Mouse (Mus musculus): ENCODE measurements around the gene Ccdc183. TPM values are rescaled to one million over a fixed set of nuclear protein-coding genes. Genes with fewer than 3 reads are reported as not detected.

Gene Ccdc183
- total RNA-seq, 2 experiments from 2014 or later, result not detected

Other genes with a start within 250 kb of the Ccdc183 start
- gene Sapcd2, start 245.4 kb downstream of the Ccdc183 start, total RNA-seq (2021), result 10 to 100 TPM; 11.7 to 11.8 TPM
- gene Entpd2, start 221.8 kb downstream of the Ccdc183 start, total RNA-seq (2021), result 1 to 10 TPM; 6.8 to 7.2 TPM
- gene Npdc1, start 218.3 kb downstream of the Ccdc183 start, total RNA-seq (2021), result 100 to 1,000 TPM; 478 to 490 TPM
- under 1 TPM in 1 of 2 experiments, not detected in 1; 0.16 TPM for gene Fut7, start 194.4 kb downstream of the Ccdc183 start, total RNA-seq (2021)
- gene Abca2, start 189.0 kb downstream of the Ccdc183 start, total RNA-seq (2021), result 10 to 100 TPM; 78.4 to 99.2 TPM
- gene Clic3, start 160.8 kb downstream of the Ccdc183 start, total RNA-seq (2021), result under 1 TPM in 1 of 2 experiments, not detected in 1; 0.52 TPM
- gene Paxx, start 156.6 kb downstream of the Ccdc183 start, total RNA-seq (2021), result 10 to 100 TPM; 83.1 to 92.4 TPM
- 100 to 1,000 TPM; 665 to 881 TPM for gene Ptgds, start 147.6 kb downstream of the Ccdc183 start, total RNA-seq (2021)
- gene Lcn12, start 123.8 kb downstream of the Ccdc183 start, total RNA-seq (2021), result not detected
- 100 to 1,000 TPM; 117 TPM for gene Fbxw5, start 116.9 kb downstream of the Ccdc183 start, total RNA-seq (2021)
- 1 to 10 TPM in 1 of 2 experiments, under 1 TPM in 1; 0.98 to 1.3 TPM for gene C8g, start 116.0 kb downstream of the Ccdc183 start, total RNA-seq (2021)
- 1 to 10 TPM; 7.5 to 8.6 TPM for gene Traf2, start 70.7 kb downstream of the Ccdc183 start, total RNA-seq (2021)
- gene Edf1, start 59.8 kb downstream of the Ccdc183 start, total RNA-seq (2021), result 100 to 1,000 TPM; 154 to 155 TPM
- gene Mamdc4, start 42.8 kb downstream of the Ccdc183 start, total RNA-seq (2021), result 1 to 10 TPM; 1.8 to 2.9 TPM
- gene Phpt1, start 42.5 kb downstream of the Ccdc183 start, total RNA-seq (2021), result 10 to 100 TPM; 77.1 to 79.5 TPM
- 10 to 100 TPM; 49.0 to 59.4 TPM for gene Ajm1, start 35.9 kb downstream of the Ccdc183 start, total RNA-seq (2021)
- 10 to 100 TPM; 85.9 to 87.1 TPM for gene Rabl6, start 9.2 kb downstream of the Ccdc183 start, total RNA-seq (2021)
- gene Tmem141, start 4.3 kb upstream of the Ccdc183 start, total RNA-seq (2021), result 10 to 100 TPM; 21.7 to 27.1 TPM
- 1 to 10 TPM; 1.0 to 1.6 TPM for gene Fcna, start 10.4 kb upstream of the Ccdc183 start, total RNA-seq (2021)
- not detected for gene Lcn8, start 35.4 kb upstream of the Ccdc183 start, total RNA-seq (2021)
- gene Lcn5, start 40.3 kb upstream of the Ccdc183 start, total RNA-seq (2021), result not detected
- gene Lcn6, start 59.1 kb upstream of the Ccdc183 start, total RNA-seq (2021), result not detected
- gene Lcn10, start 65.0 kb upstream of the Ccdc183 start, total RNA-seq (2021), result not detected
- gene Obp2a, start 82.4 kb upstream of the Ccdc183 start, total RNA-seq (2021), result not detected
- 10 to 100 TPM; 75.2 to 76.6 TPM for gene Bmyc, start 89.1 kb upstream of the Ccdc183 start, total RNA-seq (2021)
- not detected for gene Obp2b, start 119.3 kb upstream of the Ccdc183 start, total RNA-seq (2021)
- gene Lcn3, start 147.9 kb upstream of the Ccdc183 start, total RNA-seq (2021), result not detected
- gene Lcn11, start 159.3 kb upstream of the Ccdc183 start, total RNA-seq (2021), result not detected
- gene Gm13539, start 164.6 kb upstream of the Ccdc183 start, total RNA-seq (2021), result not detected
- gene Glt6d1, start 198.2 kb upstream of the Ccdc183 start, total RNA-seq (2021), result not detected
- gene Lcn9, start 205.5 kb upstream of the Ccdc183 start, total RNA-seq (2021), result not detected
- gene Sohlh1, start 229.6 kb upstream of the Ccdc183 start, total RNA-seq (2021), result not detected
- 10 to 100 TPM; 62.7 to 81.2 TPM for gene Kcnt1, start 246.1 kb upstream of the Ccdc183 start, total RNA-seq (2021)